Mouse (Mus musculus) limb, embryonic 15.5 days (tissue): ENCODE results near the gene Vps52. TPM values are rescaled to one million over a fixed set of nuclear protein-coding genes. Genes with fewer than 3 reads are reported as not detected.
A peak's percentile ranks its signal among the peaks of the same experiment; 100 is the strongest.
"Not testable (repeated sequence)": the region's sequence is repeated elsewhere in the genome, so short reads cannot be mapped to it uniquely, and the experiment has no call there.

Experiments used
- ATAC-seq: fragments of 200-750 bp; cut with Nextera tagmentation; 2 replicates; pipeline ENCODE4 v1.8.0; 2017; ENCODE audit warnings: low read depth, moderate TSS enrichment; ENCODE audit not compliant: insufficient number of reproducible peaks, low FRiP score, low TSS enrichment
- H3K27ac ChIP-seq: fragments of 300-500 bp; sonication (generic); 2 replicates; pipeline ENCODE4 v1.5.1; 2015; ENCODE audit warnings: moderate library complexity, mild to moderate bottlenecking, inconsistent platforms
- H3K27me3 ChIP-seq: fragments of 300-500 bp; sonication (generic); 2 replicates; pipeline ENCODE4 v1.6.1; 2015; ENCODE audit warnings: inconsistent platforms
- H3K36me3 ChIP-seq: fragments of 300-500 bp; sonication (generic); 2 replicates; pipeline ENCODE4 v1.6.1; 2015; ENCODE audit warnings: inconsistent platforms
- H3K4me1 ChIP-seq: fragments of 300-500 bp; sonication (generic); 2 replicates; pipeline ENCODE4 v1.6.1; 2015; ENCODE audit warnings: inconsistent platforms
- H3K4me2 ChIP-seq: fragments of 300-500 bp; sonication (generic); 2 replicates; pipeline ENCODE4 v1.6.1; 2015; ENCODE audit warnings: mild to moderate bottlenecking, inconsistent platforms
- H3K4me3 ChIP-seq: fragments of 300-500 bp; sonication (generic); 2 replicates; pipeline ENCODE4 v1.5.1; 2015; ENCODE audit warnings: mild to moderate bottlenecking, inconsistent platforms
- H3K9ac ChIP-seq: fragments of 300-500 bp; sonication (generic); 2 replicates; pipeline ENCODE4 v1.6.1; 2015; ENCODE audit warnings: inconsistent platforms
- H3K9me3 ChIP-seq: fragments of 300-500 bp; sonication (generic); 2 replicates; pipeline ENCODE4 v1.6.1; 2016; ENCODE audit warnings: inconsistent platforms
- WGBS: fragments of 180-500 bp; shearing (Covaris S2); methylation state at CpG from one replicate; pipeline ENCODE4 v1.1.7; 2015; 5-methylcytosine and 5-hydroxymethylcytosine counted together
- polyA plus RNA-seq: library from polyadenylated mRNA; unstranded; fragments of >200 nt; fragmentation: Nextera tagmentation; extraction: Ambion mirVana; gene quantifications from 2 replicates; pipeline ENCODE4 v1.2.1, GENCODE M21; 2015

Gene Vps52
- polyA plus RNA-seq, 1 experiment from 2014 or later = 46.5 TPM

DNA sequence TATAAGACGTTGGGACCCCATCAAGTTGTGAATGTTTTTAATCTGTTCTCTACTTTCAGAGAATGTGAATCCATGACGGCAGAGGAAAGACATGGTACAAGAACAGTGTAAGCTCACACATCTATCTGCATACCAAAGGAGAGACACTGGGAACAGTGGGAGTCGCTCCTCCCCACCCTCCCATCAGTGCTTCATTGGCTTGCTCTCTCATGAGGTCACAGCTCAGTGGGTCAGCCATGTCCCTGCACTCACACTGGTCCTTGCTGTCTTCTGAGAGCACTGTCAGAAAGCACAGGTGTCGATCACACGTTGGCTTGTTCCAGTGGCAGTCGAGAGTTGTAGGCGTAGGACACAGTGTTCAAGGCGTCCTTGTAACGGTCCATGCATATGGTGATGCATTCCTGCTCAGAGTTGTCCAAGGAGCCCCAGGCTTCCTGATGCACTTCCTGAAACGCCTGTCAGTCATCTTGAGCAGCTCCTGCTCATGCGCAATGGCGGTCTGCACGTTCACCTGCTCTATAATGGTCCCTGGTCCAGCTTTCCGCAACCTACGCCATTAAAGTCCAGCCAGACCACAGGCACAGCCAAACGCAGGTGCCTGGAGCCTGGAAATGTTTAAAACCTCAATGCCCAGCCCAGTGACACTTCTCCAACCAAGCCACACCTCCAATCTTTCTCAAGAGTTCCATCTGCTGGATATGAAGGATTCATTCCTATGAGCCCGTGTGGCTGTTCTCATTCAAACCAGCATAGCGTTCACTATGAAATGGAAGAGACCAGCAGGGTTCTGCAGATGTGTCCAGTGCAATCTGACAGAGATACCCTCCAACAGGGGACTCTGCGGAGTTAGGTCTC is 24.8 kb downstream of the Vps52 start:
- peaks cover 54% of the 10 kb centered on the region for H3K27me3 ChIP-seq

GRCm38 (mm10) chr17:33981192-33981909 is 25.7 kb downstream of the Vps52 start:
- under 1% methylated on average over 27 of the region's 27 CpGs for WGBS
- ATAC-seq = peak; percentile 87
- Histone ChIP-seq H3K4me3 (peak overlapping the region; percentile 52), H3K27me3 (peaks cover 45% of the 10 kb centered on the region), H3K4me2 (peak overlapping the region; percentile 67), H3K4me1 (peaks cover 24% of the 10 kb centered on the region), H3K27ac (peak overlapping the region; percentile 91)
- H3K9ac ChIP-seq, H3K9me3 ChIP-seq, H3K36me3 ChIP-seq: not testable (repeated sequence)

More for the DNA sequence above, 24.8 kb downstream of the Vps52 start:
- H3K9me3 ChIP-seq = no peaks in the 10 kb centered on the region
- 74% methylated on average over 19 of the region's 19 CpGs for WGBS
- peak overlapping the region; percentile 52; the same call in 1 of the 2 replicates for H3K4me3 ChIP-seq
- H3K9ac ChIP-seq = no peak overlapping the region
- H3K36me3 ChIP-seq = no peaks in the 10 kb centered on the region
- no peak for ATAC-seq
- H3K4me1 ChIP-seq = peaks cover 24% of the 10 kb centered on the region
- H3K27ac ChIP-seq = peak overlapping the region; percentile 54
- peak overlapping the region; percentile 67 for H3K4me2 ChIP-seq

- H3K36me3 ChIP-seq, H3K9me3 ChIP-seq, H3K27ac ChIP-seq, ATAC-seq, H3K9ac ChIP-seq: not testable (repeated sequence)
- H3K4me2 ChIP-seq = peak overlapping the region; percentile 67; the same call in 1 of the 2 replicates
- WGBS = 9% methylated on average over 8 of the region's 8 CpGs
- peak overlapping the region; percentile 52; the same call in 1 of the 2 replicates for H3K4me3 ChIP-seq
- H3K27me3 ChIP-seq = peaks cover 37% of the 10 kb centered on the region
- peaks cover 24% of the 10 kb centered on the region for H3K4me1 ChIP-seq
These were observed 26.5 kb downstream of the Vps52 start for GRCm38 (mm10) chr17:33982136-33982535.

DNA sequence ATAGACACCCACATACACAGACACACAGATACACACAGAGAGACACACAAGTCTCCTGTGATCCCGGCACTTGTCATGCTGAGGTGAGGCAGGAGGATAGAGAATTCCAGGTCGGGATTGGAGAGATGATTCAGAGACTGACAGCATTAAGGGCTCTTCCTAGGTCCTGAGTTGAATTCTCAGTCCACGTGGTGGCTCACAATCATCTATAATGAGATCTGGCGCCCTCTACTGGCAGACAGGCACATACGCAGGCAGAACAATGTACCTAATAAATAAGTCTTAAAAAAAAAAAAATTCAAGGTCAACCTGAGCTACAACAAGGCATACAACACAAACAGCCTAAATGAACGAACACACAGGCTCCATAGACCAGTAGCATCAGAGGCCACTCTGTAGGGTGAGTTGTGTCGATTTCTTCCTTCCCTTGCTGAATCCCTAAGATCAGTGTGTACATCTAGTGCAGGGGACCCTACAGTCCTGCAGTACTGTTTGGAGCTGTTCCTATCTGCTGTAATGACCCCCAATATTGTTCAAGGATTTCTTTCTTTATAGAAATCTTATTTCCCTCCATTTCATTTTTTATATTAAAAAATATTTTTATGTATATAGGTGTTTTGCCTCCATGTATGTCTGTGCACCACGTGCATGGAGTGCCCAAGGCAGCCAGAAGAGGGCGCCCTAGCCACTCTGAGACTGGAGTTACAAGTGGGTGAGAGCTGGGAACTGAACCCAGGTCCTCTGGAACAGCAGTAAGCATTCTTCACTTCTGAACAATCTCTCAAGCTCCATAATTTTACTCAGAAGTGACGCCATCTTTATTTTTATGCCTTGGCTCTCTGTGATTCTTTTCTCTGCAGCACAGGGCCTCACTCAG is 36.4 kb downstream of the Vps52 start:
- H3K4me2 ChIP-seq = no peak overlapping the region
- WGBS = 30% methylated on average over 10 of the region's 10 CpGs
- ATAC-seq = no peak
- no peak overlapping the region for H3K4me3 ChIP-seq
- H3K4me1 ChIP-seq = no peaks in the 10 kb centered on the region
- H3K27me3 ChIP-seq = peaks cover 6% of the 10 kb centered on the region
- no peak overlapping the region for H3K9ac ChIP-seq
- no peaks in the 10 kb centered on the region for H3K9me3 ChIP-seq
- H3K27ac ChIP-seq = no peak overlapping the region
- no peaks in the 10 kb centered on the region for H3K36me3 ChIP-seq

DNA sequence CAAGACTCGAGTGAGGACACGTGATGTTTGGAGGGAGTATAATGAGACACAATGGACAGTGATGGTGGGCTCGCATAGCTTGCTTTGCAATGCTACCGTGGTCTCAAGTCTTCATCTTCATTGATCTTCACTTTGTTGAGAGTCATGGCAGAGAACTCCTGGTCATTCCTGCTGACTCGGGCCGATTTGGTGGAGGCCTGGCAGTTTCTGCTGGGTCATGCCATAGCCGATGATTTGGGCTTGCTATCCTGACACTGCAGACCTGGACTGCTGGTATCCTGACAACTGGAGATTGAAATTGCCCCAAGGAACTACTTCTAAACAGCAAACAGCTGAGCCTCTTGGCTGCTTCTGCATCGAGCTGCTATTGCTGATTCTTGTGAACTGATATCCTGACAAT is 39.3 kb downstream of the Vps52 start:
- ATAC-seq = no peak
- no peak overlapping the region for H3K4me2 ChIP-seq
- WGBS = 88% methylated on average over 8 of the region's 8 CpGs

DNA sequence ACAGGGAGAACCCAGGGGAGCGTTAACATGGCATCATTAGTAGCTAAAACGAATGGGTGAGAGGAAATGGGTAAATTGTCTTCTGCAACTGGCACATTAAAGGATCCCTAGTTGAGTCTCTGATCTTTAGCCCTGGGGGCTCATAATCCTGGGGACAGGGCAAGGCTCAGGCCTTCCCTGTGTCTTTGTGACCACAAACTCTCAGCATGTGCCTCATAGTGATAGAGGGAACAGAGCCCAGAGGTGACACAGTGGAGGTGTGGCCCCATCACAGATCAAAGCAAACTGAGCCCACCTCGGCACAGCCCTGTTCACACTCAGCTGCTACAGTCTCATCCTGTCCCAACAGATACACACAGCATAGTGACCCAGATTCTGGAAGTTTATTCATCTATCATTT is 40.0 kb downstream of the Vps52 start:
- Histone ChIP-seq H3K27me3 (peaks cover 40% of the 10 kb centered on the region), H3K4me2 (no peak overlapping the region), H3K9ac (no peak overlapping the region), H3K9me3 (no peaks in the 10 kb centered on the region), H3K4me3 (no peak overlapping the region), H3K27ac (no peak overlapping the region), H3K4me1 (peaks cover 14% of the 10 kb centered on the region), H3K36me3 (no peaks in the 10 kb centered on the region)
- ATAC-seq = no peak
- WGBS = 21% methylated on average over 3 of the region's 3 CpGs

More for the DNA sequence above, 39.3 kb downstream of the Vps52 start:
- Histone ChIP-seq H3K4me3 (no peak overlapping the region), H3K9me3 (no peaks in the 10 kb centered on the region), H3K4me1 (peaks cover 9% of the 10 kb centered on the region), H3K36me3 (no peaks in the 10 kb centered on the region), H3K27me3 (peaks cover 33% of the 10 kb centered on the region), H3K9ac (no peak overlapping the region), H3K27ac (no peak overlapping the region)

- not testable (repeated sequence) for H3K9ac ChIP-seq, H3K36me3 ChIP-seq, H3K4me3 ChIP-seq, H3K4me2 ChIP-seq, H3K9me3 ChIP-seq, ATAC-seq, H3K27ac ChIP-seq
- H3K27me3 ChIP-seq = peaks cover 54% of the 10 kb centered on the region
- 90% methylated on average over 2 of the region's 2 CpGs for WGBS
- peaks cover 14% of the 10 kb centered on the region for H3K4me1 ChIP-seq
These were observed 41.4 kb downstream of the Vps52 start for GRCm38 (mm10) chr17:33997025-33997424.

DNA sequence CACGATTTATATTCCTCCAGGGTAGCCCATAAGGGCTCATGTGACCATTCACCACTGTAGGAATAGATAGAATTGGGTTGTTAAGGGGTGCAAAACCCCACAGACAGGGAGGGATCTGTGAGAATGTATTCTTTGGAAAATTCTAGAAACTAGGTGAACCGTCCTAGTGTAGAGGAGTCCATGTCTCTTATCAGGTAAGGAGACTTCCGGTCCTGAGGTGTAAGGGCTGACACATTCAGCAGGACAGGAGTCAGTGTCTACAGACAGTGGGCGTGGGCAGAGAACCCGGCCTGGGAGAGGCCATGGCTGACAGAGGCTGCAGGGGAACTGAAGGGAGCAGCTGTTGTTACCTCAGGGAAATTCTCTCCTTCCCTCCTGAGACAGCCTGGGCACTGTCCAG is 43.1 kb downstream of the Vps52 start:
- Histone ChIP-seq H3K4me1 (peaks cover 14% of the 10 kb centered on the region), H3K27me3 (peaks cover 59% of the 10 kb centered on the region)
- H3K9ac ChIP-seq, H3K27ac ChIP-seq, ATAC-seq, H3K9me3 ChIP-seq, H3K4me3 ChIP-seq, H3K4me2 ChIP-seq, H3K36me3 ChIP-seq: not testable (repeated sequence)
- WGBS = 47% methylated on average over 5 of the region's 5 CpGs

GRCm38 (mm10) chr17:33999341-34000149 is 43.9 kb downstream of the Vps52 start:
- Histone ChIP-seq H3K4me2 (peak overlapping the region; percentile 96), H3K4me3 (peak overlapping the region; percentile 52), H3K27ac (no peak overlapping the region), H3K4me1 (peaks cover 14% of the 10 kb centered on the region), H3K9ac (peak overlapping the region; percentile 42; the same call in 1 of the 2 replicates), H3K27me3 (peaks cover 59% of the 10 kb centered on the region), H3K9me3 (no peaks in the 10 kb centered on the region), H3K36me3 (no peaks in the 10 kb centered on the region)
- ATAC-seq = no peak
- WGBS = 2% methylated on average over 80 of the region's 87 CpGs

DNA sequence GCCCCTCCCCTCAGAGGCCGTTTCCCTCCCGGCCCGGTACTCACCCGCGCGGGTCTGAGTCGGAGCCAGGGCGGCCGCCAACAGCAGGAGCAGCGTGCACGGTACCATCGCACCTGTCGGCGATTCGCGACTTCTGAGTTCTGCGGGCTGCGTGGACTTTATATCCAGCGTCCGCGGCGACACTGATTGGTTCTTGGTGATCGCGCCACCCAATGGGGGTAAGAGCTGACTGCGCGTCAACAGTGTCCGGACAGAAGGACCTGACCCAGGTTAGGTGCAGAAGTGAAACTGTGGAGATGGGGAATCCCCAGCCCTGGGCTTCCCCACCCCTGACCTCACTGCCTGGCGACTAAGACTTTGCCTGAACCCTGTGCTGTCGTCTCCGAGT is 44.5 kb downstream of the Vps52 start, which contains the start of gene H2-K1:
Gene H2-K1 (minus strand): TSS at position 198 of the 388 bp plus-strand sequence.
- Histone ChIP-seq H3K27ac (no peak within 1 kb of the TSS), H3K4me2 (peak within 1 kb of the TSS; percentile 96), H3K27me3 (peaks cover 59% of the 10 kb centered on the region), H3K36me3 (no peaks in the 10 kb centered on the region), H3K4me1 (peaks cover 14% of the 10 kb centered on the region), H3K9me3 (no peaks in the 10 kb centered on the region), H3K4me3 (peak within 1 kb of the TSS; percentile 52), H3K9ac (peak within 1 kb of the TSS; percentile 42; the same call in 1 of the 2 replicates)
- ATAC-seq = peak; percentile 71; the same call in 1 of the 2 replicates
- 2% methylated on average over 22 of the region's 30 CpGs for WGBS

DNA sequence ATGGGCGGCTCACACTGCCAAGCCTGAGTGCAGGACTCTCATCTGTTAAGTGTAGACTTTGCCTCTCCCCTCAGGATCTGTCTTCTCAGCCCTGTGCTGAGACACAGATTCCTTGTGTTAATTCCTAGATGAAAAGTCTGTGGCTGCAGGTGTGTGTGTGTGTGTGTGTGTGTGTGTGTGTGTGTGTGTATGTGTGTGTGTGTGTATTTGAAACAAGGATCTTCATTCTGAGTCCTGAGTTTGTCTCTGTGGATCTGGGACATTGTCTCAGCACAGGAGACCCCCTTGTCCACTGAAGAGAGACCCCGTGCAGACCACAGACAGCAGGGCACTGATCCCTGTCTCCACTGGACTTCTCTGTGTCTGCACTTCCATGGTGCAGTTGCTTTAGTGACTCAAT is 45.2 kb downstream of the Vps52 start:
- peaks cover 14% of the 10 kb centered on the region for H3K4me1 ChIP-seq
- not testable (repeated sequence) for H3K9ac ChIP-seq, H3K4me3 ChIP-seq, H3K27ac ChIP-seq, H3K36me3 ChIP-seq, ATAC-seq, H3K4me2 ChIP-seq, H3K9me3 ChIP-seq
- WGBS = 56% methylated on average over 2 of the region's 2 CpGs
- H3K27me3 ChIP-seq = peaks cover 62% of the 10 kb centered on the region
